Mouse (Mus musculus) naive thymus-derived CD4-positive, alpha-beta T cell, adult 2 months (primary cell): ENCODE measurements around the gene Pan2.
"Not testable (repeated sequence)": the region's sequence is repeated elsewhere in the genome, so short reads cannot be mapped to it uniquely, and the experiment has no call there.

Experiments used
- DNase-seq: peaks from one replicate; pipeline ENCODE4 v3.0.0-alpha.2; 2011; ENCODE audit warnings: low read depth

The Pan2 gene

DNA sequence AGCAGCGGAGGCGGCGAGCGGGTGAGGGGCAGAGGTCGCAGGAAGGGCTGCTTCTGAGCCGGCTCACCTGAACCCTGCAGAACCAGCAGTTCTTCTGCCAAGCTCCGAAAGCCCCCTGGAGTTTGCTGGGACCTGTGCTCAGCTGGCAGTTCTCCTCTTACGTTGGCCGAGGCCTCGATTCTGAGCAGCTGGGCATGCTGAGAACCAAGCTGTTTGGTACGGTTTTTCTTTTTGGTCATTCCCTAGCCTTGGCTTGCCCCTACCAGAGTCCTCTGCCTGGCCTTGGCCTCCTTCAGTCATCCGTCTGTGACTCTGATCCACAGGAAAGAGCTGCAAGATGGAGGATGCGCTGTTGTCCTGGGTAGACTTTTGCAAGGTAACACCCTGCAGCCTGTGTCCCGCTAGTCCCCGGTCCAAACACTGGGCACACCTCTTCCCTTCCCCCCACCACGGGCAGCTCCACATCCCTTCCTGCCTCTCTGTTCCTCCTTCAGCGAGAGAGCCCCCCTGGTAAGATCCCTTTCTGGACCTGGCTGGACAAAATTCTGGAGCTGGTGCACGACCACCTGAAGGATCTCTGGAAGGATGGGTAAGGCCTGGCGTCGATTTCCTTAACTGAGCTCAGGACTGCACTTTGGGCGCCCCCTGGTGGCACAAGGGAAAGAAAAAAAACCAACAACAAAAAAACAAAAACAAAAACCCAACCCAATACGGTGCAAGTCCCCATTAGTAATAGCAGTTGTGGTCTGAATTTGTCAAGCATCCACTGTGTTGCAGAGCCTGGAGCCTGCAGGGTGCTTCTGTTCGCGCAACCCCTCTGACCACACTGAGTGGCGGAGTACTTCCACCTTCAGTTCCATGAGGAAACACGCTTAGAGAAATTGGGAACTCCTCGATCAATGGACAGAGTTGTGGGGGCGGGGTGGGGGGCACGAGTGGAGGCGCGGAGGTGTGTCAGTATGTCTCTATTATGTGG, 19.2 kb upstream of the Pan2 start:
- DNase-seq, result peak; percentile 78

DNA sequence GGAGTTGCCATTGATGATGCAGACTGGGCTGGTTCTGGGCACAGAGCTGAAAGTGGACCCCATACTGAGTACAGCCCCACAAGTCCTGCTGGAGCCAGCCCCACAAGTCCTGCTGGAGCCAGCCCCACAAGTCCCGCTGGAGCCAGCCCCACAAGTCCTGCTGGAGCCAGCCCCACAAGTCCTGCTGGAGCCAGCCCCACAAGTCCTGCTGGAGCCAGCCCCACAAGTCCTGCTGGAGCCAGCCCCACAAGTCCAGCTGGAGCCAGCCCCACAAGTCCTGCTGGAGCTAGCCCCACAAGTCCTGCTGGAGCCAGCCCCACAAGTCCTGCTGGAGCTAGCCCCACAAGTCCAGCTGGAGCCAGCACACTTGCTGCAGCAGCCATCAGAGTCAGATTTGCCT, 12.5 kb upstream of the Pan2 start:
- DNase-seq, result not testable (repeated sequence)

DNA sequence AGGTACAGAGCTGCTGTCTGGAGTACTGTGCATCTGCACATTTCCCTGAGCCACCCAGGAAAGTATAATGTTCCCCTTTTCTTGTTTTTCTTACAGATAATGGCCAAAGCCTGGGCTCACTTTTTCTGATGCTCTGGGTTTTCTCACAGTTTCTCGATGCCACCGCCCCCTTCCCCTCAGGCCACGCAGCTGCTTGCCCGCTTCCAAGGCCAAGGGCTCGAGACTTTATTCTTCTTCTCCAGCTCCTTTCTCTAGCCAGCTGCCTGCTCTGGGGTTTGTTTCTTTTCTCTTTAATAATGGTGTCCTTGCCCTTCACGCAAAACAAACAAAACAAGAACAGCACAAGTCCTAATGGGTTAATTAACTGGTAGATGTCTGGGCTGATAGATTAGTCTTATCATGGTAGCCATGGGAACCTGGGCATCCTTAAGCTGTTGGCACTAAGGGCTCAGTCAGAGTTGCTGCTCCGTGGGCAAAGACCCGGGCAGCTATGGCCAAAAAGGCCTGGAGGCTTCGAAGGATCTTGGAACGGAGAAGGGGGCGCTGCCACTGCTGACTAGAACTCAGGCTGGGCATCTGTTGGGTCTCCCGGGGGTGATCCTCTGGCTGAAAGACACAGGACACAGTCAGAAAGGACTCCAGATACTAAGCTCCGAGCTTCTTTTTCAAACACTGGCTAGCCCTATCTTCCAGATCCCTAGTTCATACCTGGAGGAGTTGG, 6.6 kb upstream of the Pan2 start:
- DNase-seq, result no peak

DNA sequence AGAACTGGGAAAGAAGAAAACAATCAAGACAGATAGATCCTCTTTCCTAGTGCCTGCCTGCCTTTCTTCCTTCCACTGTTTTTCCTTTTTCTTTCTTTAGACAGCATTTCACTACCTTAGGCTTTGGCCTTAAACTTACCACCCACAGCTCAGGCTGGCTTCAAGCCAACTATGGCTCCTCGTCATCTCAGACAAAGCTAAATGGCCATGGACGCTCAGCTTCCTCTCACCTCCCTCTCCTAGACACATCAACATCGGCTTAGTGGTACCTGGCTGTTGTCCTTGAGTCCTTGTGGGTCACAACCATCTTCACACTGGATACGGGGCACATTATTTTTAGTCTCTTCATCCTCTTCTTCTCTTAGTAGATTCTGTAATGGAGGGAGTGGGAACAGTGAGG, 5.9 kb upstream of the Pan2 start:
- no peak for DNase-seq

DNA sequence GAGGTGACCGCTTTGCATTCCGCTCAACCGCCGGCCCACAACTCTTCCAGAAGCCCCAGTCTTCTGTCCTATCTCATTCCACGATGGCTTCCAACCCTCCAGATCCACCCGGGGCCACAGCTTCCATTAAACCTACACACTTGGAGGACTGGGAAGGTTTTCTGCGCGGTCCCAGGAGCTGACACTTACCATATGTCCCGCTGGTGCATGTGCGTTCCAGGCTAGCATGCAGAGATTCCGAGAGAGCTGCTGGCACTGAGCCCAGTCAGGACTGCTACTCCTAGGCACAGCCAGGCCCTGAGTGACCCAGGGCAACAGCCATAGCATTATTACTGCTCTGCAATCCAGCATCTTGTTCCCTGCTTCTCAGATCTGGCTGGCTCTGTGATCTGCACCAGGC, 5.5 kb upstream of the Pan2 start:
- no peak for DNase-seq

DNA sequence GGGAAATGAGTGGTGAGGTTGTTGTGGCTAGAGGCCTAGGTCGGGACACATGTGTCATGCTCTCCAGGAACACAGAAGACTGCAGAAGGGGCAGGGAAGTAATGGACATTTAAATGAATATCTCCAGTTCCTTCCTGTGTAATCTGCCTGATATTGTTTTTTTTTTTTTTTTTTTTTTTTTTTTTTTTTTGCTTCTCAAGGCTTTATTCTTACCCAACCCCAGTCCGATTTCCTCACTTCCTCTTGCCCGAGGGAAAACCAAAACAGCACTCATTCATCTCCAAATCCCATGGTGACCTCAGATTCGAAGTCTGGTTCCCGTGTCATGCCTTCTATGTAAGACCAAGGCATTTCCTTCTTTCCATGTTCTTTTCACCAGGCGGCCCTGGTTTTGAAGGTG, 4.9 kb upstream of the Pan2 start:
- no peak for DNase-seq

DNA sequence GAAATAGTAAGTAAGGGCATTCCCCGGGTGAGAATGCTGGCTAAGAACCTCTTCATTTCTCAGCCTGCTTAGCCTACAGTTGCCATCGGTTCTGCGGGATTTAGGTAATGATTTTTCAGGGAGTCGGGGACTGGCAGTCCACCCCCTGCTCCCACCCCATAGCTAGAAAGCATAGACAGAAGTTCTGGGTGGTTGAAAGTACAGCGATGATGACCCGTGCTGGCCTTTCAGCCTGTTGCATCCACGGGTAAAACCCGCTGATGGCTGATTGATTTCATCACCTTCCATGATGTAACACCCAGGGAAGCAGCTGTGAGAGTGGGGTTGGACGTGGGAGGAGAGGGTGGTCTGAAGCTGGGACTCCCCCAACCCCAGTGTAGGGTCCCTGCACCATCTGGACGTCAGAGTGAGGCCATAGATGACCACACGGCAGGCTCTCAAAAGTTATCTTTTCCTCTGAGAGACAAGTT, 4.4 kb upstream of the Pan2 start, which contains the start of gene Il23a:
Gene Il23a (minus strand): TSS at position 51 of the 470 bp plus-strand sequence.
- no peak for DNase-seq

DNA sequence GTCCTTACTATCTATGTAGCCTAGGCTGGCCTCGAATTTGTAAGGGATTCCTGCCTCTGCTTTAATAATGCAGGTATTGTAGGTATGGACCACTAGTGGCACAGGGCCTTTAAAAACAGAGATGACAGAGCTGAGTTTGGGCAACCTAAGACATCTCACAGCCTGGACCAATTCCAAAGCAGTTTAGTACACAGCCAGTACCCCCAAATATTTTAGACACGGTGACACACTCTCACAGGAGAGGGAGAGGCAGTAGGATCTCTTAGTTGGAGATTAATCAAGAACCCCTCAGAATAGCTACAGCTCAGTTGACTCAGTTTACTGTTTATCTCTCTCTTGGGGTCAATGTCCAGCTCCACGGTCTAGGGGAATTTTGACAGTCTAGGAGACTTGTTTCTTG, 778 bp upstream of the Pan2 start:
- DNase-seq, result peak; percentile 27

DNA sequence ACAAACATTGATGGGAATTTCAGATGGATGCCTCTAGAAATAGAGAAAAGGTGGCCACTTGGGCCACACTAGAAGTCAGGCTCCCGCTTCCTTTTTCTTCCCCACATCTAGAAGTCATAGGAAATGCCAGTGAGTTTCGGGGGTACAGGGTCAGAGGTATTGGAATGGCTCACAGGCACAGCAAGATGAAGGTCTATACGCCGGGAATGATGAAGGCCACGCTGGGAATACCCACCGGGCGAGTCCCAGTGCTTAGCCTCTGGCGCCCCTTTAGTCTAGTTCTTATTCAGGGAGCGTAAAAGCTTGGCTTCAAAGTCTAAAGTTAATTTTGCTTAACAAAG, 380 bp upstream of the Pan2 start:
- DNase-seq, result no peak

DNA sequence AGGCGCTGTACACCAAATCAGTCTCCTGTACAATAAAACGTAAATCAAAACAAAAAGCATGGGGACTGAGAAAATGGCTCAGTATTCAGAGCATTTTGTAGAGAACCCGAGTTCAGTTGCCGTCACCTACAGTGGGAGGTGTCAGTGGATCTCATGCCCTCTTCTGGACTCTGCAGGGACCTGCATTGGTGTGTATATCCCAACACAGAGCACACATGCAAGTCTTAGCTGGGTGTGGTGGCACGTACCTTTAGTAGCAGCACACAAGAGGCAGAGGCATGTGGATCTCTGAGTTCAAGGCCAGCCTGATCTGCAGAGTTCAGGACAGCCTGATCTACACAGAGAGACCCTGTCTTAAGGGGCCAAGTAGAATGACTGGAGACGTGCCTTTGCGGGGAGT, 6.5 kb downstream of the Pan2 start:
- no peak for DNase-seq

DNA sequence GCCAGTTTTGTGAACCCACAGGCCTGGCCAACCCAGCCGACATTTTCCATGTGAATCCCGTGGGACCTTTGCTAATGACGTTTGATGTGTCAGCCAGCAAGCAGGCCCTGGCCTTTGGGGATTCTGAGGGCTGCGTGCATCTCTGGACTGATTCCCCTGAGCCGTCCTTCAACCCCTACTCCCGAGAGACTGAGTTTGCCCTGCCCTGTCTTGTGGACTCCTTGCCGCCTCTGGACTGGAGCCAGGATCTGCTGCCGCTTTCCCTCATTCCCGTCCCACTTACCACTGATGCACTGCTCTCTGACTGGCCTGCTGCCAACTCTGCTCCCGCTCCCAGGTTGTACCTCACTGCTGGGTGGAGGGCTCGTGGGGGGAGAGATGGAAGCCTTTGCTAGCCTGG, 7.0 kb downstream of the Pan2 start:
- DNase-seq, result no peak

DNA sequence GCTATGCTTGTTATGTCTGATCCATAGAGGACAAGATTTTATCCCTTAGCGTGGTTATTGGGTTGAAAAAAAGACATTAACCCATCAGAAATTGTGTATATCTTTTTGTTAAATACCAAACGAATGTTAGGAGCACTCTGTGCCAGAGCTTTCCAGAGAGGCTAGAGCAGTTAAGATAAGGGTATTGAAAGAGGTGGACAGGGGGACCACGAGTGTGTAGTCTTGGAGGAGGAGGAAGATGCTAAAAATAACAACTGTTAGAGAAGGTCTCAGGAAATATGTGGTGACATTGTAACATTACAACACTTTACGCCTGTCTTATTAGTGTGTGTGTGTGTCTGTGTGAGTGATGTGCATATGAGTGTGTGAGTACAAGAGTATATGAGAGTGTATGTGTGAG, 7.8 kb downstream of the Pan2 start:
- no peak for DNase-seq

DNA sequence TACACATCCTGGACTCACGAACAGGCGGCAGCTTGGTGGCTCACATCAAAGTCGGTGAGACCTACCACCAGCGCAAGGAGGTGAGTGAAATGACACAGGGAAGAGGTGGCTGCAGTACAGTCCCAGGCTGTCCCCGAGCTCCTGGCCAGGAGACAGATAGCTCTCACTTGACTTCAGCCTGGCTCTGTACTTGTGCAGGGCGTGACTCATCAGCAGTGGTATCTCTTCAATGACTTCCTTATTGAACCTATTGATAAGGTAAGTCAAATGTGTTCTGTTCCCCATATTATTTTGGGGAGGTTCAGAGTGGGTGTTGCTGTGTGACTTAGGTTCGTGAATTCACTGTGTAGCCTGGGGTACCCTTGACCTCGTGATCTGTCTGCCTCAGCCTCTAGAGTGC, 12.4 kb downstream of the Pan2 start:
- no peak for DNase-seq

DNA sequence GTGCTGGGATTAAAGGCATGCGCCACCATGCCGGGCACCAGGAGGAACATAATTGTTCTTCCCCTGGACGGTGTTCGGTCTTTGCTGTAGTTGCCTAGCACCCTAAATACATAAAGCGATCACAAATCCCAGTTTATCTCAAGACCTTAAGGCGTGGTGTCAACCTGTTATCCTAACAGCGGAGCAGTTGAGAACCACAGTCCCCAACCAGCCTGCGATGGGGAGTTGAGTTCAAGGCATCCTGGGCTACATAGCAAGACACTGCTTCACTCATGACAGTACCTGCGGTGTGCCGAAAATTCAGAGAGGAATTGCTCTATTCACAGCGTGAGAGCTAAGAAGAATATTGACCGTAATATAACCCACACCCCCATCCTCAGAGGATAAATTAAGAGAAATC, 18.5 kb downstream of the Pan2 start:
- DNase-seq, result peak; percentile 19

DNA sequence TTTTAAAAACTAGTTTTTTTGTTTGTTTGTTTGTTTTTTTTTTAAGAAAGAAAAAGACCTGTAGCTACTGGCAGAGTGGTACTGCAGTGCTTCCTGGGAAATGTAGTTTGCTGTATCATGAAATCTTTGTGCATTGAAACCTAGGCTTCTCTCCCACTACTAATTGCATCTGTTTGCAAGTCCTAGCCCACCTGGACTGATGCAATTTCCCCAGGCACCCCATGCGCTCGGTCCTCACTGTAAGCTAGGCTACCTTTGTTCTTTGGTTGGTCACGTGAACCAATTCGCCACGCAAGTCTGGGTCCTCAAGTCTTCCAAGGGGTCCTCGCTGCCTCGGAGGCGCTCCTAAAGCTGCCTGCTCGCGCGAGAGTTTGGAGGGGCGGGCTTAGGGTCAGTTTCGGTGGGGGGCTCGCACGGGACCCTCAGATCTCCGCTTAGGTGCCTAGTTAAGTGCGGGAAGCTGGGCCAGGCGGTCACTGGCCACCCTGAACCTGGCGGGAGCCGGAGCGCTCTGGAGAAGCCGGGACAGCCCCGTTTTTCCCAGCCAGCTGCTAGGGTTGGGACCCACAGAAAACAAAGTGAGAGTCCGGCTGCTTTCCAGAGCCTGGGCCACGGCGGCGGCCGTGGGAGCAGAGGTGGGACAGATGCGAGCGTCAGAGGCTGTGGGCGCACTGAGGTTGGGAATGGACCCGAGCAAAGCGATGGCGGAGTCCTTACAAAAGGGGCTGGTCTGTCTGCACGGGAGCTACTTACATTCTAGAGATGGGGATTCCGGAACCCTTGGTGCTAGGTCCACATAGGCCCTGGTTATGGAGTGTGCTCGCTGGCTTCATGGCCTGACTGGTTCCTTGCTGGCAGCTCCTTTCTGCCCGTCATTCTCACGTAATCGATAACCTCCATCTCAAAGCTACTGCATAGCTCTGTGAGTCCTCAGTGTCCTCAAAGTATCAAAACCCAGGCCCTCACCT, 19.3 kb downstream of the Pan2 start, which contains the start of gene Cnpy2:
Gene Cnpy2 (plus strand): TSS at position 319 of the 968 bp plus-strand sequence.
- peak; percentile 84 for DNase-seq

DNA sequence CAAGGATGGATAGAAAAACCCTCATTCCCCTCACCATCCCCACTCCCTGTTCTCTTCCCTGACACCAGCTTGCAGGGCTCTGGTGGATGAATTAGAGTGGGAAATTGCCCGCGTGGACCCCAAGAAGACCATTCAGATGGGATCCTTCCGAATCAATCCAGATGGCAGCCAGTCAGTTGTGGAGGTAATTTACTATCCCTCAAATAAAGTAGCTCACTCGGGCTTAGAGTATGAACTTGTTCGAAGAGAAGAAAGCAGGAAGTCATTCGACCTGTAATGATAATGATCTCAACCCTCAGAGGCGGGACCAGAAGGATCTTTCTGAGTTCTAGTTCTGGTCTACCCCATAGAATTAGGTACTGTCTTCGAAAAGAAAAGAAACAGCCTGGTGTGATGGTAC, 20.4 kb downstream of the Pan2 start:
- peak; percentile 61 for DNase-seq

DNA sequence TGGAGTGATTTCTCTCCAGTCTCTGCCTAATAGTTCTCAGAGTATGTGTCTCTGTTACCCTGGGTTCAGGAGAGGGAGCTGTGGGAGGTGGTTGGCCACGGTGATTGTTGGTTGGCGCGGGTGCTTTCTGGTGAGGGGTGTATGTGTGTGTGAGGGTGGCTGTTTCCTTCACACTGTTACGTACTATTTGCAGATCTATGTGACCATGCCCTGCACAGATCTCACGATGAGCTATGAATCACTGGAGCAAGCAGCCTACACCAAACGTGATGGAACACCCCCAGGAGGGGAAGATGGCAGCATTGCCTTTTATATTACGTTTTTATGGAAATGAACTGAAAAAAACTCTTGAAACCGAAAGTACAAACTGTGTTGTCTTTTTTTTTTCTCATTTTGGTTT, 23.7 kb downstream of the Pan2 start:
- DNase-seq, result no peak

DNA sequence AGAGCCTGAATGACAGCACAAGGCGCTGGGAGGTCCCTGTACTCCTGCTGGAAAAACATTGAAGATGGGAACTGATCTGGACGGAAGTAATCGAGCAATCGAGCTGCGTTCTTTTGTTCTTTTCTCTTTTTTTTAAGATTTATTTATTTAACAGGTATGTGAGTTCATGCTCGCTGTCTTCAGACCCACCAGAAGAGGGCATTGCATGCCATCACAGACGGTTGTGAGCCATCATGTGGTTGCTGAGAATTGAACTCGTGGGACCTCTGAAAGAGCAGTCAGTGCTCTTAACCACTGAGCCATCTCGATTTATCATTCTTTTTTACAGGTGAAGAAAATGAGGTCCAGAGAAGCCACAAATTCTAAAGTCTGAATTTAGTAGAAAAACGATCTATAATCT, 24.5 kb downstream of the Pan2 start:
- DNase-seq, result peak; percentile 35

DNA sequence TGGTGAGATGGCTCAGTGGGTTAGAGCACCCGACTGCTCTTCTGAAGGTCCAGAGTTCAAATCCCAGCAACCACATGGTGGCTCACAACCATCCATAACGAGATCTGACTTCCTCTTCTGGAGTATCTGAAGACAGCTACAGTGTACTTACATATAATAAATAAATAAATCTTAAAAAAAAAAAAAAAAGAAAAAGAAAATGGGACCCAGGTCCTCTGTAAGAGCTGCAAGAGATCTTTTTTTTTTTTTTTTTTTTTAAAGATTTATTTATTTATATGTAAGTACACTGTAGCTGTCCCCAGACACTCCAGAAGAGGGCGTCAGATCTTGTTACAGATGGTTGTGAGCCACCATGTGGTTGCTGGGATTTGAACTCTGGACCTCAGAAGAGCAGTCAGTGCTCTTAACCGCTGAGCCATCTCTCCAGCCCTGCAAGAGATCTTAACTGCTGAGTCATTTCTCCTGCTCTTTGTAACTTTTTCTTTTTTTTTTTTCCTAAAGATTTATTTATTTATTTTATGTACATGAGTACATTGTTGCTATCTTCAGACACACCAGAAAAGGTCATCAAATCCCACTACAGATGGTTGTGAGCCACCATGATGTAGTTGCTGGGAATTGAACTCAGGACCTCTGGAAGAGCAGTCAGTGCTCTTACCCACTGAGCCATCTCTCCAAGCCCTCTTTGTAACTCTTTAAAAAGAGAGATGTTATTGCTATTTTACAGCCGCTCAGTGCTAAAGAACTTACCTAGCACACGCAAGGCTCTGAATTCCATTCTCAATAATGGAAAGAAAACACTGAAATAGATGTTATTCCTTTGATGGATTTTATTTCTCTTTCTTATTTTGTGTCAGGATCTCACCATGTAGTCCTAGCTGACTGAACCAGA, 29.5 kb downstream of the Pan2 start:
- not testable (repeated sequence) for DNase-seq

DNA sequence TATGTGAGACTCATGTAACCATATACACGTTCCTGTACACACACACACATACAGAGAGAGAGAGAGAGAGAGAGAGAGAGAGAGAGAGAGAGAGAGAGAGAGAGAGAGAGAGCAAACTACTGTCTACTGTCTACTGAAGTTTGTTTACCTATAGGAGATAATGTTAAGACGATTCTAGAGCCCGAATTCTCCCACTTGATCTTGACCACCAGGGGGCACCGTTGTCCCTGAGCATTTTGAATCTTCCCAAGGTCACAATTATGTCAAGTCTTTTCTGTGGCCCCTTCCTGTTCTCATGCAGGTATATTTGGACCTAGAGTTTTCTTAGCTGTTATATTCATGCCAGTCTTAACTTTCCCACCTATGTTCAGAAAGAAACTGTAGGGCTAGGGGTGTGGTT, 32.4 kb downstream of the Pan2 start:
- DNase-seq, result peak; percentile 93

DNA sequence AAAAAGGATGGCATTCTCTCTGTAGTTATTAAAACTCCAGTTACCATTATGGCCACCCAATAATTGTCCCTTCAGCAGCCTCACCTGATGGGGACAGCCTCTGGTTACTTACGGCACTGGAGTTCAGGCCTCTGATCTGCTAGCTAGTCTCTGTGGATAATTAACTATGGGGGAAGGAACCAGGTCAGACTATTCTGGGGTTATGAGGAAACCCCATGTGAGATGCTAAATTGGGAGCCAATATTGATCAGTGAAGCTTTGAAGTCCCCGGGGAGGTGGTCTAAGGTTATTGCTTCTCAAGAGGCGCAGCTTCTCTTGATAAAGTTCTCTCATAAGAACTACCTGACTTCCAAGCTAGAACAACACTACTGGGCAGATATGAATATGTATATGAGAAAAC, 33.1 kb downstream of the Pan2 start:
- peak; percentile 29 for DNase-seq
